Mouse (Mus musculus): Measurements from ENCODE around the gene 5730596B20Rik.

DNA sequence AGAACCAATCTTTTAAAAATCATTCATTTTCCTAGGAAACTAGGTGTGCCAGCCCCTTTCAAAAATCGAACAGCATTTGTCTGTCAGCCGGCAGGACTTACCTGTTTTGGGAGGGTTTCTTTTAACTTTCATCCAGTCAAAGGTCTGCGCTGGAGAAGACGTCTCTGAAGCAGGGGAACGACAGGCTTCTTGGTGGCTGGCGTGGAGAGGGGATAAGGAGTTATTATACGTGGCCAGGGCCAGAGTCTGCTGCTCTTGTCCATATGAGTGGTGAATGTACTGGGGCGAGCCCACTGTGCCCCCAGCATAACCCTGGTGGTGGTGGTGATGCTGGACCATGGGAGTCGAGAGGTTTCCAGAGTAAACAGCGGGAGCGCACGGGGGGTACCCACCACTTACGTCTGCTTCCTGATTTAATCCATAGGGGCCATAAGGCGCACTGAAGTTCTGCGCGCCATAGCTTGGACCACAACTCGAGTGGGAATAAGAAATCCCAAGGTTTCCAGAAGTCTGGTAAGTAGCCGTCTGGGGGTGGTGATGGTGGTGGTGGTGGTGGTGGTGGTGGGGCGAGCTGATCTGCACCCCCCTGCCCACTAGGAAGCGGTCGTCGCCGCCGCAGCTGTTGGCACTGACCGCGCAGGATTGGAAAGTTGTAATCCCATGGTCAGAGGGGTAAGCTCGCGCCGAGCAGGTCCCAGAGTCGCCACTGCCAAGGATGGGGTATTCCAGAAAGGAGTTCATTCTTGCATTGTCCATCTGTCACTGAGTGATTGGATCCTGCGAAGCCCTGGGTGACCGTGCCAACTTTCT is 19.6 kb upstream of the 5730596B20Rik start:
- TF ChIP-seq CTCF (IDR thresholded peaks at IDR 0.05; ENCODE audit: extremely low read depth, insufficient read depth, low read length) = no peak
- TF ChIP-seq POLR2A (IDR thresholded peaks at IDR 0.05; ENCODE audit: extremely low read depth, insufficient read depth, low read length) = no peak

All from cortical plate, adult 2 months (tissue).